Mouse (Mus musculus) liver, embryonic 14.5 days (tissue): ENCODE data around the gene Hist1h2ba. TPM values are rescaled to one million over a fixed set of nuclear protein-coding genes. Genes with fewer than 3 reads are reported as not detected.
A peak's percentile ranks its signal among the peaks of the same experiment; 100 is the strongest.

ENCODE experiments used
- ATAC-seq: fragments of 200-750 bp; cut with Nextera tagmentation; 2 replicates; pipeline ENCODE4 v1.8.0; 2017; ENCODE audit warnings: moderate number of reproducible peaks, mild to moderate bottlenecking, moderate library complexity; ENCODE audit not compliant: insufficient read depth
- DNase-seq, 3 experiments: peaks; one replicate each; pipeline ENCODE4 v3.0.0-alpha.2; 2012 to 2013; ENCODE audit warnings: low read depth in 3 of 3, low spot score in 3 of 3
- H3K27ac ChIP-seq: fragments of 300-500 bp; sonication (generic); 2 replicates; pipeline ENCODE4 v1.5.1; 2014; ENCODE audit warnings: moderate library complexity, mild to moderate bottlenecking, control low read depth, inconsistent platforms
- H3K27me3 ChIP-seq: fragments of 300-500 bp; sonication (generic); 2 replicates; pipeline ENCODE4 v1.6.1; 2014; ENCODE audit warnings: mild to moderate bottlenecking, low read length, moderate library complexity; ENCODE audit not compliant: control insufficient read depth, insufficient read depth
- H3K36me3 ChIP-seq: fragments of 300-500 bp; sonication (generic); replicated peaks from 2 replicates; pipeline ENCODE4 v1.6.1; 2014; ENCODE audit warnings: low read depth; ENCODE audit not compliant: control insufficient read depth, insufficient read depth
- H3K4me1 ChIP-seq, 2 experiments: fragments of 200-500 bp in 1 of 2; fragments of 300-500 bp in 1 of 2; sonication (generic) in 1 of 2; replicated peaks; 2 replicates each; pipeline ENCODE4 v1.6.1; 2012 to 2014; ENCODE audit warnings: antibody characterized with exemption in 1 of 2, inconsistent platforms in 1 of 2, low read length in 1 of 2; ENCODE audit not compliant: control insufficient read depth in 2 of 2, insufficient read depth in 2 of 2
- H3K4me2 ChIP-seq: fragments of 300-500 bp; sonication (generic); 2 replicates; pipeline ENCODE4 v1.6.1; 2014; ENCODE audit warnings: low read depth, mild to moderate bottlenecking, control low read depth, moderate library complexity
- H3K4me3 ChIP-seq, 2 experiments: fragments of 200-500 bp in 1 of 2; fragments of 300-500 bp in 1 of 2; sonication (generic) in 1 of 2; 2 replicates each; pipeline ENCODE4 v1.5.1; 2012 to 2014; ENCODE audit warnings: low read depth in 2 of 2, low read length in 2 of 2, mild to moderate bottlenecking in 2 of 2, control low read depth in 1 of 2, inconsistent platforms in 1 of 2, moderate library complexity in 1 of 2; ENCODE audit not compliant: insufficient read depth in 1 of 2
- H3K9ac ChIP-seq: fragments of 300-500 bp; sonication (generic); replicated peaks from 2 replicates; pipeline ENCODE4 v1.6.1; 2014; ENCODE audit warnings: mild to moderate bottlenecking, control low read depth, moderate library complexity
- H3K9me3 ChIP-seq: fragments of 300-500 bp; sonication (generic); 2 replicates; pipeline ENCODE4 v1.6.1; 2016; ENCODE audit warnings: low read length, mixed read lengths; ENCODE audit not compliant: control insufficient read depth
- CTCF ChIP-seq: IDR thresholded peaks from 2 replicates; pipeline ENCODE4 v1.5.1; 2016; ENCODE audit warnings: antibody characterized with exemption, low read depth, control low read depth
- EP300 ChIP-seq: IDR thresholded peaks from 2 replicates; pipeline ENCODE4 v1.6.1; 2016; ENCODE audit warnings: antibody characterized with exemption, low read depth
- WGBS: fragments of 180-500 bp; shearing (Covaris S2); extraction: QIAGEN DNeasy Blood & Tissue Kit; methylation state at CpG from one replicate; pipeline ENCODE4 v1.1.7; 2014; ENCODE audit not compliant: insufficient replicate concordance; 5-methylcytosine and 5-hydroxymethylcytosine counted together
- polyA plus RNA-seq, 2 experiments: library from polyadenylated mRNA; depleted of rRNA in 1 of 2; stranded (reverse) in 1 of 2; unstranded in 1 of 2; fragments of >200 nt; fragmentation: Nextera tagmentation in 1 of 2; extraction: Ambion mirVana in 1 of 2; gene quantifications; 2 replicates each; pipeline versions ENCODE4 v1.2.1 to v1.2.3; 2012 to 2014

The Hist1h2ba gene
- polyA plus RNA-seq, 2 experiments = not detected

- Histone ChIP-seq H3K27ac (no peak overlapping the region), H3K4me1 (no peaks in the 10 kb centered on the region), H3K4me2 (no peak overlapping the region), H3K9me3 (no peaks in the 10 kb centered on the region), H3K36me3 (no peaks in the 10 kb centered on the region), H3K4me3 (no peak overlapping the region), H3K9ac (no peak overlapping the region), H3K27me3 (no peaks in the 10 kb centered on the region)
- no peak for ATAC-seq
- DNase-seq = no peak
- 71% methylated on average over 1 of the region's 1 CpGs for WGBS
- TF ChIP-seq EP300 = no peak
- no peak for TF ChIP-seq CTCF
Measured at GRCm38 (mm10) chr13:23938699-23939098, 4.7 kb upstream of the Hist1h2ba start.

- ATAC-seq (no peak), DNase-seq (no peak)
- no peaks in the 10 kb centered on the region for H3K9me3 ChIP-seq
- no peak within 1 kb of the TSS for H3K27ac ChIP-seq
- H3K4me1 ChIP-seq = no peaks in the 10 kb centered on the region
- TF ChIP-seq CTCF (no peak), EP300 (no peak)
- no peak within 1 kb of the TSS for H3K4me2 ChIP-seq
- no peaks in the 10 kb centered on the region for H3K36me3 ChIP-seq
- H3K9ac ChIP-seq = no peak within 1 kb of the TSS
- 78% methylated on average over 10 of the region's 10 CpGs for WGBS
- no peaks in the 10 kb centered on the region for H3K27me3 ChIP-seq
- no peak within 1 kb of the TSS for H3K4me3 ChIP-seq
Measured at GRCm38 (mm10) chr13:23934211-23934520, 210 bp upstream of the Hist1h2ba start, which contains the start of gene Hist1h2aa. TSS of gene Hist1h2aa (plus strand) at chr13:23934462.

- DNase-seq (no peak), ATAC-seq (no peak)
- no peaks in the 10 kb centered on the region; a peak in 1 of 4 replicates for H3K4me1 ChIP-seq
- no peaks in the 10 kb centered on the region for H3K36me3 ChIP-seq
- WGBS = 70% methylated on average over 11 of the region's 11 CpGs
- no peak overlapping the region for H3K27ac ChIP-seq
- H3K27me3 ChIP-seq = no peaks in the 10 kb centered on the region
- no peak overlapping the region for H3K9ac ChIP-seq
- no peak overlapping the region for H3K4me3 ChIP-seq
- TF ChIP-seq EP300 (no peak), CTCF (no peak)
- no peak overlapping the region for H3K4me2 ChIP-seq
- H3K9me3 ChIP-seq = no peaks in the 10 kb centered on the region
Measured at GRCm38 (mm10) chr13:23930904-23931303, 3.1 kb downstream of the Hist1h2ba start.

- H3K4me2 ChIP-seq = no peak overlapping the region
- H3K27me3 ChIP-seq = no peaks in the 10 kb centered on the region
- H3K27ac ChIP-seq = no peak overlapping the region
- H3K4me1 ChIP-seq = no peaks in the 10 kb centered on the region; a peak in 1 of 4 replicates
- WGBS = 78% methylated on average over 9 of the region's 9 CpGs
- ATAC-seq (no peak), DNase-seq (no peak)
- no peak overlapping the region for H3K4me3 ChIP-seq
- H3K36me3 ChIP-seq = no peaks in the 10 kb centered on the region
- H3K9ac ChIP-seq = no peak overlapping the region
- H3K9me3 ChIP-seq = no peaks in the 10 kb centered on the region
- TF ChIP-seq EP300 (no peak), CTCF (no peak)
Measured at GRCm38 (mm10) chr13:23930461-23930860, 3.5 kb downstream of the Hist1h2ba start.

GRCm38 (mm10) chr13:23928637-23929036, 5.3 kb downstream of the Hist1h2ba start:
- H3K27ac ChIP-seq = no peak overlapping the region
- no peaks in the 10 kb centered on the region for H3K9me3 ChIP-seq
- no peak for TF ChIP-seq EP300
- TF ChIP-seq CTCF = no peak
- WGBS = 24% methylated on average over 3 of the region's 3 CpGs
- H3K27me3 ChIP-seq = no peaks in the 10 kb centered on the region
- ATAC-seq = no peak
- no peak overlapping the region for H3K9ac ChIP-seq
- H3K36me3 ChIP-seq = no peaks in the 10 kb centered on the region
- H3K4me3 ChIP-seq = no peak overlapping the region
- DNase-seq = no peak
- H3K4me2 ChIP-seq = peak overlapping the region; percentile 15; the same call in 1 of the 2 replicates
- H3K4me1 ChIP-seq = no peaks in the 10 kb centered on the region; a peak in 1 of 4 replicates
